Mouse (Mus musculus) granulocyte monocyte progenitor cell, adult 5-6 weeks (primary cell): ENCODE measurements around the gene Gpr176. TPM values are rescaled to one million over a fixed set of nuclear protein-coding genes. Genes with fewer than 3 reads are reported as not detected.

Experiments used
- ATAC-seq: replicated peaks from 2 replicates; pipeline ENCODE4 v1.8.0; 2016; ENCODE audit warnings: mild to moderate bottlenecking, moderate TSS enrichment, inconsistent platforms; ENCODE audit not compliant: poor library complexity, severe bottlenecking
- total RNA-seq, 2 experiments: library from RNA; stranded (forward) in 1 of 2; stranded (reverse) in 1 of 2; fragments of 200-712, 200-1000 nt in 1 of 2; fragments of >200 nt in 1 of 2; fragmentation: Nextera tagmentation in 1 of 2; gene quantifications; 2 replicates each; pipeline ENCODE4 v1.2.3; 2014 to 2017

Gpr176 gene
- total RNA-seq, 2 experiments from 2014 or later: not detected

GRCm38 (mm10) chr2:118375522-118375921 lies 2.3 kb upstream of the Gpr176 start:
- ATAC-seq: peak; percentile 85

DNA sequence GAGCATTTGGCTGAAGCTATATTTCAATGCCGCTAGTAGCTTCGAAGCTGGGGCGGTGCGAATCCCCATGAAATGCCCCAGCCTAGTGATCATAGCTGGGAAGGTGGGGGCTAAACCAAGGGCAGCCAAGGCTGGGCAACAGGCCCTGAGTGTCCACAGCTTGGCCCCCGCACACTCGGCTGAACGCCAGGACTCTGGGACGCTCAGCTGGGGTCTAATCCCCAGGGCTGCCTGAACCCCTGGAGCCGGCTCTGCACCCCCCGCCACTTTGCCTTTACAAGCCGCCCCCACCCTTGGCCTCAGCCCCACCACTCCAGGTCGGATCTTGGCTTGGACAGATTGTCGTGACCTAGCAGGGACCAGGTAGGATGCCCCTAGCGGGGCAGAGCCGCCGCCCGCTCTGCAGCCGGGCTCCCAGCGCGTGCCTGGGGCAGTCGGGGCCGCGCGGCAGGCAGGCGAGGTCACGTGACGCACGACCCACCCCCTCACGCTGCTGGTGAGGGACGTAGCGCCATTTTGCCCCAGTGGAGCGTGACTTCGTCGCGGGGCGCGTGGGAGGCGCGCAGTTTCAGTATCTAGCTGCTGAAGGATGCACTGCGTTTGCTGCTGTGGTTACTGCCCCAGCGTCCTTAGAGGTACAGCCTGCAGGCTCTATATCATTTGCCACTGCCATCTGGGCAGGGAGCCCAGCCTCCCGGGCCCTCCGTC lies 507 bp upstream of the Gpr176 start:
- ATAC-seq: peak; percentile 54

DNA sequence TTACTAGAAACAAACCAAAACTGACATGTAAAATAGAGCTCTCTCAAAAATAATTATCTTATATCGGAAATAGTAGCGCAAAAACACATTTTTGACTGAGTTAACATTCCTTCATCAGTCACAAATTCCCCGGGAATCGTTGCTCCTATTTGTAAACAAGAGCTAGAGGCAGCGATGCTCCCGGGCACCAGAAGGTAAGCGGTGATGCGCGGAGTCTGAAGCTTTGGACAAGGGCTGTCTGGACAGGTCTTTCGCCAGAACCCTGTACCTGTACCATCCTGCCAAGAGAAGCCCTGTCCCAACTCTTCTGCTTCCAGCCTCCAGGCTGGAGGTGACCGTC lies 688 bp downstream of the Gpr176 start:
- ATAC-seq: no peak

DNA sequence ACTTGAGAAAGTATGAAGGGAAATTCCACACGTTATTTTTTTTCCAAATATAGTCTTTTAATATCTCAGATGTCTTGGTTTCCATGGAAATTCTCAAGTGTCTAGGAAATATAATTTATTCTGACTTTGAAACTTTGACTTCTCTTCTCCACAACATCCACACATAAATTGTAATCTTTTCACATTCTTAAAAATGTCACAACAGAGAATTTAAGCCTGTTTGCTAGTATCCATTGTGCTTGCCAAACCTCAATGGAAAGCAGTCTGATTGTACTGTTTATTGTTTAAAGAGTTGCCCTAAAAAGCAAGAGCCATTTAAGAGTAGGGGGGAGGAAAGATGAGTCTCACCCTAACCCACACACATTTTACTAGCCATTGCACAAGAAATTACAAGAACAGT lies 1.4 kb downstream of the Gpr176 start:
- no peak for ATAC-seq

DNA sequence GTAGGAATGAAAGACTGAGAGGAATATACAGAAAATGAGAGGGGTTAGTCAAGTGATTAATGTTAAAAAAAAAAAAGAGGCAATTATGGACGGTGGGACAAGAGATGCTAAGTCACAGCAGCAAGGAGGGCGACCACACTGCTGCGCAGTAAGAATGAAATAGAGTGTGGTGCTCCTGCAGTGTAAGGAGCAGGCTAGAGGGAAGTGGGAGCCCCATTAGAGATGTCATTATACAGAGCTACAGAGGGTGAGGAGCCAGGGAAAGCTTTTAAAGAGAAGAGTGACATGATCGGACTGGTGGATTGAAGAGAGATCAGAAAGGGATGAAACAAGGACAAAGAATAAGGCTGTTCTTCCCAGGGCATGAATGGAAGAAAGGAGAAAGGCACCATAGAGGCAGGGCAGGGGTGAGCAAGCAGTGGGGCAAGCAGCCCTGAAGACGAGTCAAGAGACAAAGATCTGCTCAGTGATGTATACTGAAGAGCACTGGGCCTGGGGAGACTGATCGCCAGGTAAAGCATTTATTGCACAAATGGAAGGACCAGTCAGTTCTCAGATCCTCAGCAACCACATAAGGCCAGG lies 18.0 kb downstream of the Gpr176 start:
- ATAC-seq: no peak

GRCm38 (mm10) chr2:118353916-118354403 lies 19.3 kb downstream of the Gpr176 start:
- ATAC-seq: peak; percentile 49

GRCm38 (mm10) chr2:118353498-118353897 lies 19.7 kb downstream of the Gpr176 start:
- ATAC-seq: peak; percentile 73

DNA sequence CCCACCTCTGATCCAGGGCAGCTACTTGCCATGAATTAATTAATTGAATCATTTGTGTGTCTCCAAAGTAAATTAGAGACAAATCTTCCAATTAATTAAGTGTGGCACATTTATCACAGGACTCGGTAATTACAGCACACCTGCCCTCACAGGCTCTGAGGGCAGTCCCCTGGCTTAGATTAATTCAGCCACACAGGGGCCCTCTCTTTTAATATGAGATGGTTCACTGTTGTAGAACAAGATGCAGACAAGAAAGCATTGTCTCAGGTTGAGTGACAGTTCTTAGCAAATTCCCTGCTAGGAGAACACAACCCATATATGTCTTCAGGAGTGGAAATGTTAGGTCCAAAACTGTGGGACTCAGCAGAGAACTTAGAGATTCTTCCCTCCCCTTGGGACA lies 27.7 kb downstream of the Gpr176 start:
- ATAC-seq: no peak

- no peak for ATAC-seq
Measured at GRCm38 (mm10) chr2:118343897-118344296, 29.3 kb downstream of the Gpr176 start.

DNA sequence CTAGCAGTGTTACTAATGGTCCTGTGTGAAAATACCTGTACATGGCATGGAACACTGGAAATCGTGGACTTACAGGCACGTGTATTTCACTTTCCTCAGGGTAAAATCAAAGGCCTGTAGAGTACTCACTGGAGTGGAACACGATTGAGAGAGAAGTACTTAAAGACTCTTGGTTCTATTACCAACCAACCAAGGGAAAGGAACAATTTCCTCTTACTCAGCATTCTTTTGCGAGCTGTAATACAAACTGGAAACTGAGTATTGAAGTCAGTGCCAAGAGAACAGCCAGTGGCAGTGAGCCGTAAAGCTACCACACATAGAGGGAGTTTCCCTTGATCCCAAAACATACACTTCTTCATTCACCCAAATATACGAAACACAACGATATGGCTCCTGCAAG lies 31.9 kb downstream of the Gpr176 start:
- no peak for ATAC-seq

DNA sequence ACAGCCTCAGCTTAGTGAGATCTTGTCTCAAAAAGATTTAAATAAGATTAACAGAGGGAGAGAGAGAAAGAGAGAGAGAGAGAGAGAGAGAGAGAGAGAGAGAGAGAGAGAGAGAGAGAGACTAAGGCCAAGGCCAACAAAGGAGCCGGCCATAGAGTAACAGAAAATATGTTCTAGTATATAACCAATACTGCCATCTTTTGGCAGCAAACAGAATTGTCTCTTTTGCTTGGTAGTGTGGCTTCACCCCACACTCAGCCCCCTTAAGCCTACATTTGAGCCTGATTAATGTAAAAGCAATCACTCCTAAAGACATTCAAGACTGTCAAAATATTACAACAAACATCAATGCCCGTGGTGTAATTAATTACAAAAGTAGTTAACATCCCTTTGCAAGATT lies 37.1 kb downstream of the Gpr176 start:
- no peak; the same call in 1 of the 2 replicates for ATAC-seq

GRCm38 (mm10) chr2:118322663-118323062 lies 50.6 kb downstream of the Gpr176 start:
- no peak for ATAC-seq

DNA sequence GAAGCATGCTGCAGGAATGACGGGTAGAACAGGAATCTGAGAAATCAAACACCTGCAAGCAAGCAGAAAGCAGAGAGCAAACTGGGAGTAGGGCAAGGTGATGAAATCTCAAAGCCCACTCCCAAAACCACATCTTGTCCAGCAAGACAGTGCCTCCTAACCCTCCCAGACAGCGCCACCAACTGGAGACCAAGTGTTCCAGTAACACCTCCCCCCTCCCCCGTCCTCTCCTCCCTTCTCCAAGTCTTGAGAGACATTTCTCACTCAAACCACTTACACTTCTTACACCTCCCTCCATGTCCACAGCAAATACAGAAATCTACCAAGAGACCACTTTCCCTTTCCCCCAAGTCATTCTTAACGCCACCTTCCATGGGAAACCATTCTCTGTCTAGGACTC lies 51.4 kb downstream of the Gpr176 start:
- ATAC-seq: no peak

DNA sequence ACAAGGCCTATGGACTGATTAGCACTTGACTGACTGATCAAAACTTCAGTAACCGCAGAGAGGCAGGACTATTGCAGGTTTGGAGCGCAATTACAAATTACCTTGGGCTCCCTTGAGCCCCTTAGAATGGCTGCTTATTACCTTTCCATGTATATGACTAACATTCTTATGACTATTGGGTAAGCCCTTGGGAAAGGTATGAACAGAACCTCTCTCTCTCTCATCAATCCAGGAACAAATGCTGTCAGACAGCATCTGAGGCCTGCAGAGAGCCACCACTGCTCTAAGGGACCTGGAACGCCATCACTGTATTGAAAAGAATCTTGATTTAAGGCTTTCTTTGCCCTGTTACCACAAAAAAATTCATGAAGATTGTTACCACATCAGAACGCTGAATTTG lies 52.1 kb downstream of the Gpr176 start:
- no peak for ATAC-seq

GRCm38 (mm10) chr2:118320519-118320918 lies 52.7 kb downstream of the Gpr176 start:
- ATAC-seq: no peak

GRCm38 (mm10) chr2:118319176-118319575 lies 54.0 kb downstream of the Gpr176 start:
- no peak for ATAC-seq

DNA sequence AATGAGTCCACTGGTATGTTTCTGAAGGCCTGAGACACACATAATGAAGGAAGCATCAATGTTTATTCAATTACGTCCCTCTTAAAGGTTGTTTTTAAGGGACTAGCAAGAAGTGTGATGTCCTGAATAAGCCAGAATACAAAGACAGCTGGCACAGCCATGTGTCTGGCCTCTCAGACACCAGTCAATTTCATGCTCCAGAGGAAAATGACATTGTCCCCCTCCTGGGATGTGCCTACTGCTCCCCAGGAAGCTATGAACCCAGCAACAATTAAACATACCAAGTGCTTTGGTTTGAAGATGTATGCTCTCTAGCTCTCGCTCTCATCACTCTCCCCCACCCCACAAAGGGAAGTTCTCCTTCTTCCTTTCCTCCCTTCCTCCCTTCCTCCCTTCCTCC lies 56.3 kb downstream of the Gpr176 start:
- ATAC-seq: no peak

- no peak for ATAC-seq
Measured at GRCm38 (mm10) chr2:118315656-118316402, 57.4 kb downstream of the Gpr176 start.

GRCm38 (mm10) chr2:118307561-118307960 lies 65.7 kb downstream of the Gpr176 start:
- peak; percentile 96 for ATAC-seq

DNA sequence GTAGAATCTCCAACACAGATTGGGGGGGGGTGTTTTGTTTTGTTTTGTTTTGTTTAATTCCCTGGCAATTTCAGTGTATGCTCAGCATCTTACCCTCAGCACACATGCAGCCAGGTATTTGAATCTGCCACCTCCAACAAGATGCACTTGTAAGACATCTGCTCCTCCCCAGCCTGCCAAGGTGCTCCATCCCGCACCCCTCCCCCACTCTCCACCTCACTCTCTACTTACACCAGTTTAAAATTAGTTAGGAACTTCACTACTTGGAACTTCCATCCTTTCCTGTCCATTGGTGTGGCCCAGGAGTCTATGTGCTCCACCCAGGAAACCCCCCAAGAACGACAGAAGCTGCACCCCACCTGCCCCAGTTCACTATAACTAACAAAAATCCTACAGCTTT lies 66.3 kb downstream of the Gpr176 start:
- ATAC-seq: no peak

DNA sequence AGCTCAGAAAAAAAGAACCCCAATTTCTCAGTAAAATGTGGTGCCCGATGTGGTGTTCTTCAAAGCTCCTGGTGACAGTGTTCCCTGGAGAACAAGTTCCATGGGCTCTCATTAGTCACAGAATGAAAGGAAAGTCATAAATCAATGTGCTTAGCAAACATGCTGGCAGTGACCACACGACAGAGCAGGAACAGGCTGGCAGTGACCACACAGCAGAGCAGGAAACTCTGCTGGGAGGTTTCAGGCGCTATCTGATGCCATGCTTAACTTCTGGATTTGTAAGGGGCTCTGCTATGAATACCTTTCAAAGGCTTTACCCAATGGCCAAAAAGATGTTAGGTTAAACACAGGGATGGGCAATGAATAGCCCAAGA lies 66.7 kb downstream of the Gpr176 start:
- ATAC-seq: peak; percentile 31; the same call in 1 of the 2 replicates
